Mouse (Mus musculus) hindlimb bud, embryonic 11.5 days (tissue): ENCODE measurements around the gene Spc24.
"Not testable (repeated sequence)": the region's sequence is repeated elsewhere in the genome, so short reads cannot be mapped to it uniquely, and the experiment has no call there.

Experiments used
- DNase-seq: peaks from one replicate; pipeline ENCODE4 v3.0.0-alpha.2; 2012; ENCODE audit warnings: low read depth, low spot score; ENCODE audit errors: extremely low spot score

The Spc24 gene

GRCm38 (mm10) chr9:21784517-21785307 lies 24.6 kb upstream of the Spc24 start:
- DNase-seq = no peak

DNA sequence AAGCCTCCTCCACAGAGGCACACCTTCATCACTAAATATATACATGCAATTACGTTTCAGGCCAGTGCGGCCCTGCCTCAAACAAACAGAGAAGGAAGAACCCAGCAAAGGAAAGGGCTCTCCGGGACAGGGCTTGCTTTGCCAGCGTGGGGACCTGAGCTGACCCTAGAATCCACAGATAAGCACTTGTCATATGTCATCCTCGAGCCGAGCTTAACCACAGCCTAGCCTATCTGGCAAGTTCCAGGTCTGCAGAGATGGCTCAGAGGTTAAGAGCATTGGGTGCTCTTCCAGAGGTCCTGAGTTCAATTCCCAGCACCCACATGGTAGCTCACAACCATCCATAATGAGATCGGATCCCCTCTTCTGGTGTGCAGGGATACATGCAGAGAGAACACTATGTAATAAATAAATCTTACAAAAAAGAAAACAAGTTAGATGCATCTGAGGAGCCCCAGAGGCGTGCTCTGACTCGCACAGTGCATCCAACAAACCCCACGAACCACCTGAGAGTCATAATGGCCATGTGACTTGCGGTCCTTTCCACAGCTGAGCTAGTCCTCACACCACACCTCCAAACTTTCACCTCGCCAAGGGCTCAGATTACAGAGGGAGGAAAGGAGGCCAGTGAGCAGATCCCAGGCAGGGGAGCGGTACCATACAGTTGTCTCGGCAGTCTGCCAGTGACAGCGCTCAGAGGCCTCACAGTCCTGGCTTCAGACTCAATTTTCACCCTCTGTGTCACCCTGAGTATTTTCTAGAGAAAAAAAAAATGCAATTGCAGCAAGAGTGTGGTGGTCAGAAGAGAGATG lies 21.8 kb upstream of the Spc24 start:
- no peak for DNase-seq

- no peak for DNase-seq
Measured at GRCm38 (mm10) chr9:21777726-21778125, 17.6 kb upstream of the Spc24 start.

DNA sequence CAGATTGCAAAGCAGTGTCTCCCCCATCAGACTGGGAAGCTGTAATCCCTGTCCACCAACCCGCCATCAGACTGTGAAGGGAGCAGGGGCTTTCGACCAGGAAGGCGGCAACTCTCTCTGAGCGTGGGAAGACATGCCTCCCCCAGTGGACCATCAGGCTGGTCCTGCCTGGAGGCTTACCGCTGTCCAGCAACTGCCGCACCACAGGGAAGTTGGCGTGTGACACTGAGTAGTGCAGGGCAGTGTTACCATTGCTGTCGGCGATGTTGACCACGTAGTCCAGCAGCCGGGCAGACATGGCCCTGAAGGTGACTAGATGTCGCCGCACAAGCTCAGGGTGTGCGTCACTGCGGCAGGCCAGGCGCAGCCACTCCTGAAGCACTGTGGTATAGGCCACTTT lies 14.2 kb upstream of the Spc24 start:
- DNase-seq = no peak

DNA sequence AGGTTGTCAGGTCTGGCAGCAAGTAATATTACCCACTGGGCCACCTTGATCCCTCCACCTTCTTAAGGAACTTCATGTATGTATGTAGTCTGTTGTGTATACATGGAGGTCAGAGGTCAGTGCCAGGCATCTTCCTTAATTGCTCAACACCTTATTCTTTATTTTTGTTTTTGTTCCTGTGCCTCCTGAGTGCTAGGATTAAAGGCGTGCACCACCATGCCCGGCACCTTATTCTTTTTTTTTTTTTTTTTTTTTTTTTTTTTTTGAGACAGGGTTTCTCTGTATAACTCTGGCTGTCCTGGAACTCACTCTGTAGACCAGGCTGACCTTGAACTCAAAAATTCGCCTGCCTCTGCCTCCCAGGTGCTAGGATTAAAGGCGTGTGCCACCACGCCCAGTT lies 13.3 kb upstream of the Spc24 start:
- DNase-seq = not testable (repeated sequence)

DNA sequence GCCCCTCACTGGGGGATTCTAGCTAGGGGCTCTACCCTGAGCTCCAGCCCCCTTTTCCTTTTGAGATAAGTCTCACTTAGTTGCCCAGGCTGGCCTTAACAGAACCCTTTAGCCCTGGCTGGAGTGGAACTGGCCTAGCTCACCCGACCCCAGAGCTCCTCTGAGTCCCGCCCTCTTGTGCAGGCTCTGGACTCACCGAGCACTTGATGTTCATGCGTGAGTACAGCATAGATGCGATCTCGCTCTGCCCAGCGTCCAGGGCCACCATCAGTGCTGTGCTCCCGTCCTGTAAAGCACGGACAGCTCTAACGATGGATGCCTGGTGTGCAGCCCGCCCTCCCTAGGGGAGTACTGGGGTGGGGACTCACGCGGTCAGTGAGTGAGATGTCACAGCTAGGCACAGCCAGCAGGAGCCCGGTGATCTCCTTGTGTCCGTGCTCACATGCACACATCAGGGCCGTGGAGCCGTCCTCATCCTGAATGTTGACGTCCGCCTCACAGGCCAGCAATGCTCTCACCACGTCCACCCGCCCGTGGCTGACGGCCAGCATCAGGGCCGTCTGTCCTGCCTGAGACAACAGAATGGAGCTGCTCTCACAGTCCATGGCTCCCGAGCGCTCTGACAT lies 9.6 kb upstream of the Spc24 start:
- no peak for DNase-seq

- no peak for DNase-seq
Measured at GRCm38 (mm10) chr9:21768511-21769411, 8.7 kb upstream of the Spc24 start.

DNA sequence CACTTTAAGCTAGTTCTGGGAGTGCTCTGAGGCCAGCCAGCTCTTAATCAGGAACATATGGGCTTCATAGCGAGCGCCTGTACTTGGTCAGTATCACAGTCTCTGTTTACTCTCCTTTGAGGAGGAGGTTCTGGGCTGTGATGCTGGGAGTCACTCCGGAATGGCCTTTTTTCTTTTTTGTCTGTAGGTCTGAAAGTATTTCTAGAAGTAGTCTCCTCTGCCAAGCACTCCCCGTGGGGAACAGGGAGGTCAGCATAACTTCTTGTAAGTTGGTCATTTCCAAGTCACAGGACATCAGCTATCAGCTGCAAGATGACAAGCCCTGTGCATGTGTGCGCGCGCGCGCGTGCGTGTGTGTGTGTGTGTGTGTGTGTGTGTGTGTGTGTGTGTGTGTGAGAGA lies 7.8 kb upstream of the Spc24 start:
- DNase-seq = peak; percentile 61

DNA sequence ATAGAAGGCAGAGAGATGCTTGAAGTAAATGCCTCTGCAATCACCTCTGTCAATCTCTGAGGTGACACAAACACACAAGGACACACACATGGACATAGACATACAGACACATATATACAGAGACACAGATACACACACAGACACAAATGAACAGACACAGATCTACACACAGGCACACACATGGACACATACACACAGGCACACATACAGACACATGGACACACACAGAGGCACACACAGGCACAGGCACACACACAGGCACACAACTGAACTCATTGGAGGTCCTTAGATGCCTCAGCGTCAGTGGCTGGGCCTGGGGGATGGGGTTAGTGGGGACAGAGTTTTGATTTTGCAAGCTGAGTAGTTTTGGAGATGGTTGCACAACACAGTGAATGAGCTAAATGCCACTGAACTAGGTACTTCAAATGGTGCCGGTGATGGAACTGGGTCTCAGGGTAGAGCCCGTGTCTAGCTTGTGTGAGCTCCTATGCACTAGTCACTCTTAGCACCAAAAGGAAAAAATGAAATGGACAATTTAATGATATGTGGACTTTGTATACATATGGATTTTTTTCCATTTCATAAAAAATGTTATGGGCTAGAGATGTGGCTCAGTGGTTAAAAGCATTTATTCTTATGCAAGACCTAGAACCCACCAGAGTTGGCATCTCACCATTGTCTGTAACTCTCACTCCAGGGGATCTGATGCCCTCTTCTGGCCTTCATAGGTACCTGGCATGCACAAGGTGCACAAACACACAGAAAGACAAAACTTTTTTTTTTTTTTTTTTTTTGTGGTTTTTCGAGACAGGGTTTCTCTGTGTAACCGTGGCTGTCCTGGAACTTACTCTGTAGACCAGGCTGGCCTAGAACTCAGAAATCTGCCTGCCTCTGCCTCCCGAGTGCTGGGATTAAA lies 4.2 kb upstream of the Spc24 start:
- no peak for DNase-seq

DNA sequence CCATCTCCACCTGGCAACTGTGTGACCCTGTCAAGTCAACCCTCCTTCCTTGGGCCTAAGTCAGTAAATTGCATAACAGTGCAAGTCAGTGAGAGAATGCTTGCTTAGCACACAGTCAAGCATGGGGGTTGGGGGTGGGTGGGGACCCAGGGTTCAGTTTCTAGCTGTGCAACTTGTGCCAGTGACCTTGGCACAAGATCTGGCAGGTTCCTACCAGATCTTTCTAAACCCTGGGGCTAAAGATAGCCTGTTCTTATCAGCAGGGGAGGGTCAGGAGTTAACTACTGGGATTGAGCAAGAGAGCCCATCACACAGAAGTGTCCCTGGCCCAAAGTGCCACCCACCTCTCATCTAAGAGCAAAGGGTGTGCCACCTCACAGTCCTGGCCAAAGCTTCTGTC lies 2.0 kb upstream of the Spc24 start:
- DNase-seq = no peak

GRCm38 (mm10) chr9:21759718-21760117 lies 385 bp downstream of the Spc24 start:
- no peak for DNase-seq

GRCm38 (mm10) chr9:21758576-21759529 lies 1.2 kb downstream of the Spc24 start:
- DNase-seq = no peak

GRCm38 (mm10) chr9:21754516-21755321 lies 5.4 kb downstream of the Spc24 start:
- no peak for DNase-seq

GRCm38 (mm10) chr9:21754003-21754402 lies 6.1 kb downstream of the Spc24 start:
- DNase-seq = no peak

DNA sequence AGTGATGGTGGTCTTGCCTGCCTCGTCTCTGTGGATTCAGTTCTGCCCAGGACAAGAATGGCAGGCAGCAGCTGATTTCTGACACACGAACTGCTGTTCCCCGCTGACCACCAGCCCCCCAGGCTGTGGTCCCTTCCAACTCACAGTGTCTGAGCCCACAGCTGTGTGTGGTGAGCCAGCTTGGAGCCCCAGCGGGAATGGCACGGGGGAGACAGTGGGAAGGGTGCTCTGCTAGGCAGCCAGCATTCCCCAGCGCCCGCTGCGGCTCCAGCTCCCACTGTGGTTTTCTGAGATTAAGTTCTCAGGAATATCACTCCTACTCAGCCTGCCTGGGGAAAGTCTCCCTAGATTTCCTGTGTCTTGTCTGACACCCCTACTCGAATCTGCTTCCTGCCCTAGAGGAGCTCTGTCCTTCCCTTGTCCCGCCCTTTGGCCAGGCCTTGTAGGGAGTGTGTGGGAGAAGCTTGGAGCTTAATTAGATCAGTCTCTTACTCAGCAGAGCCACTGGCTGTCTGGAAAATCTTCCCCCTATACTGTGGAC lies 7.8 kb downstream of the Spc24 start:
- no peak for DNase-seq

DNA sequence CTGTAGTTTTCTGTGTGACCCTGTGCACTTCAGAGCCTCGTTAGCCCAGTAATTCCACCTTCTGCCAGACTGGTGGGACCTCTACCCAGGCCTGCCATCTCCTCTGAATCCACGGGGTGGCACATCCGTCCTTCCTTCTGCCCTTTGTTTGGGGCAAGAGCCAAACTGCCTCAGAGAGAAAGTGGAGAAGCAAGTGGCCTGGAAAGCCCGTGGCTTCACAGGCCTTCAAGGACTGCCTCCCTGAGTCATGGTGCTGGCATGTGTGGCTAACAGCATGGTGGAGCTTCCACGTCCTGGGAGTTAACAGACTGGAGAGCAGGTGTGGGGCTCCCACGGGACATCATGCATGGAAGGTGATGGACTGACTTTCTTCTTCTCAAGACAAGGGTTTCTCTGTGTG lies 8.8 kb downstream of the Spc24 start:
- DNase-seq = no peak

GRCm38 (mm10) chr9:21750370-21750769 lies 9.7 kb downstream of the Spc24 start:
- no peak for DNase-seq
